Mouse (Mus musculus) gastrocnemius, postnatal 36 days (tissue): ENCODE measurements around the gene Igf2bp3. TPM values are rescaled to one million over a fixed set of nuclear protein-coding genes. Genes with fewer than 3 reads are reported as not detected.
"Not testable (repeated sequence)": the region's sequence is repeated elsewhere in the genome, so short reads cannot be mapped to it uniquely, and the experiment has no call there.

ENCODE experiments used
- DNase-seq, 2 experiments: peaks; one replicate each; pipeline ENCODE4 v3.0.0; 2022
- intact Hi-C: fragments of 180-260 bp; cut with DNase I; formaldehyde crosslinking; loops from one replicate; pipeline ENCODE4 v1.15.1; 2025
- long read RNA-seq, 2 experiments: library from polyadenylated mRNA; stranded (forward); transcript quantifications; one replicate each; pipeline ENCODE4 v2.0.0; 2021
- total RNA-seq, 2 experiments: library from RNA; stranded (reverse); gene quantifications; 2 replicates each; pipeline ENCODE4 v1.2.3; 2021

Igf2bp3 gene
- total RNA-seq, result under 1 TPM; 0.08 to 0.20 TPM
- long read RNA-seq, experiment 1, partial matches to known transcripts, result 0 of 11 reads
- long read RNA-seq, experiment 1, other reads (novel, unspliced or antisense), result 11 of 11 reads
- long read RNA-seq, experiment 2, partial matches to known transcripts, result 0 of 10 reads
- long read RNA-seq, experiment 2, other reads (novel, unspliced or antisense), result 10 of 10 reads

- DNase-seq, result peak in 1 of 2 experiments; percentile 22
- intact Hi-C loops, result loop anchor here (5.0 kb wide), 1 partner anchor 1962 kb away; no protein-coding TSS in a partner anchor
Observed at GRCm38 (mm10) chr6:49214928-49215747, at the start of gene Igf2bp3. Igf2bp3 (minus strand) TSS chr6:49214957.

GRCm38 (mm10) chr6:49264446-49264845 lies 49.7 kb upstream of the Igf2bp3 start:
- intact Hi-C loops, DNase-seq: not testable (repeated sequence)

GRCm38 (mm10) chr6:49263847-49264243 lies 49.1 kb upstream of the Igf2bp3 start, which contains the start of gene Tra2a:
Tra2a (minus strand) TSS chr6:49264033.
- intact Hi-C loops, result no loop called here
- peak; percentile 95 to 97 for DNase-seq

- DNase-seq, result peak in 1 of 2 experiments; percentile 11
- intact Hi-C loops, result no loop called here
Observed at GRCm38 (mm10) chr6:49263081-49263846, 48.5 kb upstream of the Igf2bp3 start.

GRCm38 (mm10) chr6:49262421-49262820 lies 47.7 kb upstream of the Igf2bp3 start:
- intact Hi-C loops, result no loop called here
- DNase-seq, result no peak

GRCm38 (mm10) chr6:49259711-49260110 lies 45.0 kb upstream of the Igf2bp3 start:
- no peak for DNase-seq
- intact Hi-C loops, result no loop called here

- no peak for DNase-seq
- intact Hi-C loops, result no loop called here
Observed at GRCm38 (mm10) chr6:49257880-49258279, 43.1 kb upstream of the Igf2bp3 start.

GRCm38 (mm10) chr6:49252207-49252606 lies 37.5 kb upstream of the Igf2bp3 start:
- no peak for DNase-seq
- intact Hi-C loops, result no loop called here

- DNase-seq, result no peak
- intact Hi-C loops, result no loop called here
Observed at GRCm38 (mm10) chr6:49251199-49251598, 36.4 kb upstream of the Igf2bp3 start.

- DNase-seq, result no peak
- intact Hi-C loops, result no loop called here
Observed at GRCm38 (mm10) chr6:49247246-49247645, 32.5 kb upstream of the Igf2bp3 start.

GRCm38 (mm10) chr6:49242331-49242730 lies 27.6 kb upstream of the Igf2bp3 start:
- intact Hi-C loops, result no loop called here
- no peak for DNase-seq

GRCm38 (mm10) chr6:49241562-49241961 lies 26.8 kb upstream of the Igf2bp3 start:
- no peak for DNase-seq
- intact Hi-C loops, result no loop called here

- DNase-seq, result peak; percentile 100
- intact Hi-C loops, result no loop called here
Observed at GRCm38 (mm10) chr6:49236331-49236730, 21.6 kb upstream of the Igf2bp3 start.

- DNase-seq, result no peak
- intact Hi-C loops, result no loop called here
Observed at GRCm38 (mm10) chr6:49233356-49233755, 18.6 kb upstream of the Igf2bp3 start.

GRCm38 (mm10) chr6:49228126-49228679 lies 13.4 kb upstream of the Igf2bp3 start:
- DNase-seq, result no peak
- intact Hi-C loops, result loop anchor here (5.0 kb wide), 1 partner anchor 169 kb away; the partner anchor contains the start of gene Stk31

GRCm38 (mm10) chr6:49227184-49227735 lies 12.5 kb upstream of the Igf2bp3 start:
- intact Hi-C loops, result loop anchor here (5.0 kb wide), 1 partner anchor 170 kb away; the partner anchor contains the start of gene Stk31
- DNase-seq, result peak in 1 of 2 experiments; percentile 23

GRCm38 (mm10) chr6:49225728-49226123 lies 11.0 kb upstream of the Igf2bp3 start:
- DNase-seq, result no peak
- intact Hi-C loops, result loop anchor here (5.0 kb wide), 1 partner anchor 172 kb away; the partner anchor contains the start of gene Stk31

- intact Hi-C loops, result loop anchor here (5.0 kb wide), 2 partner anchors 172 to 1962 kb away; partner anchors contain the start of gene Stk31
- no peak for DNase-seq
Observed at GRCm38 (mm10) chr6:49224923-49225727, 10.4 kb upstream of the Igf2bp3 start.

- DNase-seq, result no peak
- intact Hi-C loops, result loop anchor here (5.0 kb wide), 1 partner anchor 1965 kb away; no protein-coding TSS in a partner anchor
Observed at GRCm38 (mm10) chr6:49221906-49222305, 7.1 kb upstream of the Igf2bp3 start.
